ENCODE assay signal across 8 mouse cellular contexts in the genomic region with DNA sequence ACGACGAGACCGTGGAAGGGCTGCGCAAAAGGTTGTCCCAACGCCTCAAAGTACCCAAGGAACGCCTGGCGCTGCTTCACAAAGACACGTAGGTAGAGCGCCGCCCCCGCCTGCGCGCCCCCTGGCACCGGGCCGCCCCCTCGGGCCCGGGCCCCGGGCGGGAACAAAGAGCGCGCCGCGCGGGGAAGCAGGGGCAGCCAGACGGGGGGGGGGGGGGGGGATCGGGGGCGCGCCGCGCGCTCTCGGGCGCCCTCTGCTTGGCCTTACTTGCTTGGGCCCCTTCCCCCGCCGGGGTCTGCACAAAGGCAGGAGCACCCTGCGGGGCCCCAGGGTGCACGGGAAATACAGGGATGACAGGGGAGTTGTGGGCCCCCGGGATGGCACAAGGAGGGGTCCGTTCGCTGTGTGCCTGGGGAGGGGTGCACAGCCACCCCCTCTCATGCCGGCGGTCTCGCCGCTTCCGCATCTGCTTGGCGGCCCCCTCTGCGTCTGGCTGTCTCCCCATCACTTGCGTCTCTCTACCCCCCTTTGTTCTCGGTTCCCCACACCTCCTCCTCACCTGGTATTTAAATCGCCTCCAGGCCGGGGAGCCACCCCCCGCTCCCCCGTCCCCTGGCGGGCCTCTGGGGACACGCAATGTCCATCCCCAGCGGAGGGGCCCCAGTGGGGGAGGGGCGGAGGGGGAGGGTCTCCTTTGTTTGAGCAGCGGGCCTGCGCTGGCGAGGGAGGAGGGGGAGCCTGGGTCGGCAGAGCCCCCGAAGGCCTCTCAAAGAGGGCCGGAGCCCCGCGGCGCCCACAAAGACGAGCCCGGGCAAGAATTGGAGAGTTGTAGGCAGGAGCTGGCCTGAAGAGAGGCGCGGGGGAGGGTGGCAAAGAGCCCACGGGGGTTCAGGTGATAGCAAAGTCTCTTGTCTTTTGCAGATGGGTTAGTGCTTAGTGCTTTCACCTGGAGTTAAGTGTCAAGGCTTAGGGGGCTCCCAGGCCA. TPM values are rescaled to one million over a fixed set of nuclear protein-coding genes. Genes with fewer than 3 reads are reported as not detected.
A peak's percentile ranks its signal among the peaks of the same experiment; 100 is the strongest.
DNase-seq lines count a peak whose midpoint lies in the region; ATAC-seq and TF ChIP-seq lines count a peak whose summit lies in the region.

No protein-coding gene starts in this region.

- peak overlapping the region; percentile 99 for H3K4me3 ChIP-seq in megakaryocyte, embryonic 14.5 days (replicated peaks)
- peak overlapping the region; percentile 98 for H3K4me3 ChIP-seq in forebrain, postnatal 0 days (ENCODE audit: low read depth, low read length)
- H3K4me3 ChIP-seq in lung, embryonic 15.5 days = peak overlapping the region; percentile 81
- H3K4me3 ChIP-seq in small intestine, adult 2 months (ENCODE audit: low read depth, low read length) = peak overlapping the region; percentile 97

- no peaks in the 10 kb centered on the region for H3K27me3 ChIP-seq in megakaryocyte, embryonic 14.5 days (replicated peaks)
- no peaks in the 10 kb centered on the region for H3K27me3 ChIP-seq in forebrain, postnatal 0 days (ENCODE audit: insufficient read depth, low read length)
- no peaks in the 10 kb centered on the region for H3K27me3 ChIP-seq in lung, embryonic 15.5 days
- no peaks in the 10 kb centered on the region for H3K27me3 ChIP-seq in small intestine, adult 2 months (ENCODE audit: control insufficient read depth, insufficient read depth, low read length)

- no peak for TF ChIP-seq POLR2A in small intestine, adult 2 months (IDR thresholded peaks at IDR 0.05; ENCODE audit: low read depth, low read length)

- no peak for ATAC-seq in megakaryocyte, adult 5-6 weeks (ENCODE audit: poor library complexity, severe bottlenecking)
- peak; percentile 15; the same call in 1 of the 2 replicates for ATAC-seq in forebrain, postnatal 0 days
- no peak for ATAC-seq in lung, embryonic 15.5 days (ENCODE audit: borderline replicate concordance, extremely low read depth, low FRiP score, low TSS enrichment)

- peak; percentile 84 for DNase-seq in cerebellum, adult 11-12 months
- peak; percentile 90 for DNase-seq in forebrain, postnatal 0 days
- DNase-seq in kidney, adult 11 months = peak; percentile 61
- DNase-seq in frontal cortex, postnatal 14 days (ENCODE audit: low spot score in 2 of 2) = no peak

- H3K4me1 ChIP-seq in megakaryocyte, embryonic 14.5 days = peaks cover 72% of the 10 kb centered on the region
- H3K4me1 ChIP-seq in forebrain, postnatal 0 days (ENCODE audit: insufficient read depth) = peaks cover 18% of the 10 kb centered on the region
- peaks cover 63% of the 10 kb centered on the region for H3K4me1 ChIP-seq in lung, embryonic 15.5 days
- peaks cover 51% of the 10 kb centered on the region for H3K4me1 ChIP-seq in small intestine, adult 2 months (ENCODE audit: control insufficient read depth, insufficient read depth, insufficient read length, low read length)

- no peaks in the 10 kb centered on the region for H3K9me3 ChIP-seq in megakaryocyte, embryonic 14.5 days
- no peaks in the 10 kb centered on the region for H3K9me3 ChIP-seq in forebrain, postnatal 0 days (ENCODE audit: low read length)
- H3K9me3 ChIP-seq in lung, embryonic 15.5 days = no peaks in the 10 kb centered on the region

- H3K4me2 ChIP-seq in forebrain, postnatal 0 days (ENCODE audit: low read depth) = peak overlapping the region; percentile 95
- H3K4me2 ChIP-seq in lung, embryonic 15.5 days = peak overlapping the region; percentile 89

- H3K27ac ChIP-seq in forebrain, postnatal 0 days (ENCODE audit: low read depth, low read length) = peak overlapping the region; percentile 100
- H3K27ac ChIP-seq in lung, embryonic 15.5 days = peak overlapping the region; percentile 96
- peak overlapping the region; percentile 89 for H3K27ac ChIP-seq in small intestine, adult 2 months (ENCODE audit: insufficient read depth, low read depth, low read length)

- TF ChIP-seq CTCF in forebrain, postnatal 0 days (IDR thresholded peaks at IDR 0.05; ENCODE audit: low read depth) = no peak
- TF ChIP-seq CTCF in small intestine, adult 2 months (IDR thresholded peaks at IDR 0.05; ENCODE audit: extremely low read depth, insufficient read length, insufficient replicate concordance, low read depth, low read length) = no peak

- H3K36me3 ChIP-seq in megakaryocyte, embryonic 14.5 days (replicated peaks; ENCODE audit: low read length) = peaks cover 74% of the 10 kb centered on the region
- peaks cover 29% of the 10 kb centered on the region for H3K36me3 ChIP-seq in forebrain, postnatal 0 days (ENCODE audit: insufficient read depth)
- H3K36me3 ChIP-seq in lung, embryonic 15.5 days = peaks cover 38% of the 10 kb centered on the region
- H3K36me3 ChIP-seq in small intestine, adult 2 months (ENCODE audit: control insufficient read depth, insufficient read depth, low read length) = peaks cover 64% of the 10 kb centered on the region

- WGBS in forebrain, postnatal 0 days = under 1% methylated on average over 53 of the region's 71 CpGs
- 1% methylated on average over 68 of the region's 71 CpGs for WGBS in lung, embryonic 15.5 days
- WGBS in small intestine, adult 2 months = 1% methylated on average over 70 of the region's 71 CpGs

- H3K9ac ChIP-seq in forebrain, postnatal 0 days = peak overlapping the region; percentile 100
- peak overlapping the region; percentile 98 for H3K9ac ChIP-seq in lung, embryonic 15.5 days

RNA-seq across cellular contexts. Expression of gene Midn, which starts 2.4 kb away (rescaled TPM):
- polyA plus RNA-seq in megakaryocyte, embryonic 14.5 days (2012; ENCODE audit: insufficient read depth, low replicate concordance) = 171 and 203 TPM in 2 replicates
- total RNA-seq in megakaryocyte, adult 5-6 weeks (2015) = 29.5 and 29.6 TPM in 2 replicates
- total RNA-seq in megakaryocyte, adult 5-6 weeks (2017) = 22.4 and 36.1 TPM in 2 replicates
- 91.5 and 120 TPM in 2 replicates for total RNA-seq in forebrain, postnatal 0 days (2014; rRNA removed)
- polyA plus RNA-seq in forebrain, postnatal 0 days (2015; fragmentation: Nextera tagmentation; extraction: Ambion mirVana) = 19.3 and 21.3 TPM in 2 replicates
- polyA plus RNA-seq in lung, embryonic 15.5 days (2015; fragmentation: Nextera tagmentation; extraction: Ambion mirVana) = 17.5 and 18.6 TPM in 2 replicates
- 151 and 372 TPM in 2 replicates for polyA plus RNA-seq in small intestine, adult 2 months (2012; rRNA removed)

RNA-seq across cellular contexts. Expression of gene Cbarp, which starts 9.9 kb away (rescaled TPM):
- 4.8 and 11.7 TPM in 2 replicates for polyA plus RNA-seq in megakaryocyte, embryonic 14.5 days (2012; ENCODE audit: insufficient read depth, low replicate concordance)
- 1.6 and 2.2 TPM in 2 replicates for total RNA-seq in megakaryocyte, adult 5-6 weeks (2015)
- total RNA-seq in megakaryocyte, adult 5-6 weeks (2017) = 1.4 TPM in 1 of 2 replicates, not detected in the other
- total RNA-seq in forebrain, postnatal 0 days (2014; rRNA removed) = 114 and 151 TPM in 2 replicates
- 57.5 and 68.2 TPM in 2 replicates for polyA plus RNA-seq in forebrain, postnatal 0 days (2015; fragmentation: Nextera tagmentation; extraction: Ambion mirVana)
- 3.9 and 5.0 TPM in 2 replicates for polyA plus RNA-seq in lung, embryonic 15.5 days (2015; fragmentation: Nextera tagmentation; extraction: Ambion mirVana)
- 3.7 and 6.6 TPM in 2 replicates for polyA plus RNA-seq in small intestine, adult 2 months (2012; rRNA removed)

RNA-seq across cellular contexts. Expression of gene Atp5d, which starts 12.1 kb away (rescaled TPM):
- 1,192 and 1,533 TPM in 2 replicates for polyA plus RNA-seq in megakaryocyte, embryonic 14.5 days (2012; ENCODE audit: insufficient read depth, low replicate concordance)
- 161 and 162 TPM in 2 replicates for total RNA-seq in megakaryocyte, adult 5-6 weeks (2015)
- total RNA-seq in megakaryocyte, adult 5-6 weeks (2017) = 31.0 and 34.7 TPM in 2 replicates
- total RNA-seq in forebrain, postnatal 0 days (2014; rRNA removed) = 154 and 193 TPM in 2 replicates
- 633 and 650 TPM in 2 replicates for polyA plus RNA-seq in forebrain, postnatal 0 days (2015; fragmentation: Nextera tagmentation; extraction: Ambion mirVana)
- 521 and 541 TPM in 2 replicates for polyA plus RNA-seq in lung, embryonic 15.5 days (2015; fragmentation: Nextera tagmentation; extraction: Ambion mirVana)
- polyA plus RNA-seq in small intestine, adult 2 months (2012; rRNA removed) = 2,309 and 4,813 TPM in 2 replicates

RNA-seq across cellular contexts. Expression of gene Cirbp, which starts 15.3 kb away (rescaled TPM):
- 27.7 and 39.5 TPM in 2 replicates for polyA plus RNA-seq in megakaryocyte, embryonic 14.5 days (2012; ENCODE audit: insufficient read depth, low replicate concordance)
- 11.7 and 13.8 TPM in 2 replicates for total RNA-seq in megakaryocyte, adult 5-6 weeks (2015)
- 29.3 and 32.1 TPM in 2 replicates for total RNA-seq in megakaryocyte, adult 5-6 weeks (2017)
- total RNA-seq in forebrain, postnatal 0 days (2014; rRNA removed) = 345 and 424 TPM in 2 replicates
- polyA plus RNA-seq in forebrain, postnatal 0 days (2015; fragmentation: Nextera tagmentation; extraction: Ambion mirVana) = 834 and 838 TPM in 2 replicates
- polyA plus RNA-seq in lung, embryonic 15.5 days (2015; fragmentation: Nextera tagmentation; extraction: Ambion mirVana) = 94.6 and 95.1 TPM in 2 replicates
- 18.5 and 48.0 TPM in 2 replicates for polyA plus RNA-seq in small intestine, adult 2 months (2012; rRNA removed)

RNA-seq across cellular contexts. Expression of gene 1600002K03Rik, which starts 22.2 kb away (rescaled TPM):
- 3.0 and 7.7 TPM in 2 replicates for polyA plus RNA-seq in megakaryocyte, embryonic 14.5 days (2012; ENCODE audit: insufficient read depth, low replicate concordance)
- total RNA-seq in megakaryocyte, adult 5-6 weeks (2015) = 19.3 and 21.0 TPM in 2 replicates
- 18.8 and 20.9 TPM in 2 replicates for total RNA-seq in megakaryocyte, adult 5-6 weeks (2017)
- total RNA-seq in forebrain, postnatal 0 days (2014; rRNA removed) = 4.2 and 5.0 TPM in 2 replicates
- polyA plus RNA-seq in forebrain, postnatal 0 days (2015; fragmentation: Nextera tagmentation; extraction: Ambion mirVana) = 5.0 and 6.0 TPM in 2 replicates
- 11.6 and 14.7 TPM in 2 replicates for polyA plus RNA-seq in lung, embryonic 15.5 days (2015; fragmentation: Nextera tagmentation; extraction: Ambion mirVana)
- 6.8 and 9.0 TPM in 2 replicates for polyA plus RNA-seq in small intestine, adult 2 months (2012; rRNA removed)

Comparison
In these comparisons a context has a peak if more than half of its experiments do, and no peak if none do; other contexts are left out.
1. DNase-seq: peak in cerebellum, adult 11-12 months (single experiment), forebrain, postnatal 0 days (single experiment) and kidney, adult 11 months (single experiment); none in frontal cortex, postnatal 14 days (0 of 2).
2. Peak in every context shown above with its lines, with median percentiles within 50 percentile points of each other: H3K4me3 ChIP-seq and H3K27ac ChIP-seq.